ENCODE assay signal across 8 mouse cellular contexts in genomic region chr9:40345493-40346231, GRCm38 (mm10).
DNase-seq lines count a peak whose midpoint lies in the region; ATAC-seq and TF ChIP-seq lines count a peak whose summit lies in the region.

No protein-coding gene starts in this region.

- H3K4me2 ChIP-seq in heart, embryonic 14.5 days (ENCODE audit: low read length), result peak overlapping the region; percentile 63
- H3K4me2 ChIP-seq in embryonic facial prominence, embryonic 15.5 days (replicated peaks), result peak overlapping the region; percentile 59
- H3K4me2 ChIP-seq in limb, embryonic 12.5 days, result peak overlapping the region; percentile 63
- H3K4me2 ChIP-seq in stomach, embryonic 14.5 days (replicated peaks; ENCODE audit: low read depth, low read length), result peak overlapping the region; percentile 75

- H3K27ac ChIP-seq in heart, embryonic 14.5 days (replicated peaks in 1 of 2; ENCODE audit: control insufficient read depth in 1 of 2, insufficient read depth in 1 of 2, low read depth in 2 of 2, low read length in 2 of 2), result no peak overlapping the region
- peak overlapping the region; percentile 70 for H3K27ac ChIP-seq in bone marrow macrophage, adult 2 months (ENCODE audit: insufficient read depth, low read depth, low read length)
- H3K27ac ChIP-seq in embryonic facial prominence, embryonic 15.5 days (replicated peaks), result peak overlapping the region; percentile 28; the same call in 1 of the 2 replicates
- no peak overlapping the region; the same call in 1 of the 2 replicates for H3K27ac ChIP-seq in limb, embryonic 12.5 days
- no peak overlapping the region for H3K27ac ChIP-seq in stomach, embryonic 14.5 days (ENCODE audit: low read length)

- WGBS in heart, embryonic 14.5 days, result 24% methylated on average over 13 of the region's 13 CpGs
- 11% methylated on average over 13 of the region's 13 CpGs for WGBS in embryonic facial prominence, embryonic 15.5 days
- 31% methylated on average over 13 of the region's 13 CpGs for WGBS in limb, embryonic 12.5 days
- 27% methylated on average over 13 of the region's 13 CpGs for WGBS in stomach, embryonic 14.5 days

- peaks cover 18 to 29% of the 10 kb centered on the region in 2 experiments for H3K4me1 ChIP-seq in heart, embryonic 14.5 days (ENCODE audit: control insufficient read depth in 2 of 2, insufficient read depth in 2 of 2, low read length in 2 of 2)
- H3K4me1 ChIP-seq in bone marrow macrophage, adult 2 months (ENCODE audit: control insufficient read depth, insufficient read depth, low read length), result peaks cover 21% of the 10 kb centered on the region
- H3K4me1 ChIP-seq in embryonic facial prominence, embryonic 15.5 days, result peaks cover 21% of the 10 kb centered on the region
- H3K4me1 ChIP-seq in limb, embryonic 12.5 days (replicated peaks), result peaks cover 19% of the 10 kb centered on the region
- H3K4me1 ChIP-seq in stomach, embryonic 14.5 days (ENCODE audit: control insufficient read depth, insufficient read depth, low read length), result no peaks in the 10 kb centered on the region

- ATAC-seq in heart, embryonic 14.5 days (ENCODE audit: insufficient number of reproducible peaks, insufficient read depth, low FRiP score, low read depth), result peak; percentile 11; the same call in 1 of the 2 replicates
- peak; percentile 32; the same call in 1 of the 2 replicates for ATAC-seq in embryonic facial prominence, embryonic 15.5 days (ENCODE audit: insufficient number of reproducible peaks, low FRiP score, low TSS enrichment, low read depth)
- ATAC-seq in limb, embryonic 12.5 days (ENCODE audit: insufficient number of reproducible peaks, insufficient read depth, low FRiP score, low TSS enrichment, low read depth), result peak; percentile 80
- peak; percentile 69 for ATAC-seq in stomach, embryonic 14.5 days (ENCODE audit: insufficient number of reproducible peaks, insufficient read depth, low FRiP score, low read depth)

- no peak for TF ChIP-seq POLR2A in bone marrow macrophage, adult 2 months (IDR thresholded peaks at IDR 0.05; ENCODE audit: borderline replicate concordance, low read depth, low read length)

- H3K27me3 ChIP-seq in heart, embryonic 14.5 days (ENCODE audit: control insufficient read depth, insufficient read depth, low read length), result no peaks in the 10 kb centered on the region
- H3K27me3 ChIP-seq in embryonic facial prominence, embryonic 15.5 days, result no peaks in the 10 kb centered on the region
- H3K27me3 ChIP-seq in limb, embryonic 12.5 days, result no peaks in the 10 kb centered on the region
- H3K27me3 ChIP-seq in stomach, embryonic 14.5 days (ENCODE audit: control insufficient read depth, insufficient read depth, low read length), result no peaks in the 10 kb centered on the region

- DNase-seq in heart, adult 9 months (ENCODE audit: low spot score in 2 of 2), result no peak
- DNase-seq in frontal cortex, postnatal 25 days (ENCODE audit: low spot score in 2 of 2), result no peak
- DNase-seq in gastrocnemius, postnatal 36 days, result no peak

- H3K9me3 ChIP-seq in heart, embryonic 14.5 days (ENCODE audit: control insufficient read depth, low read length), result no peaks in the 10 kb centered on the region
- no peaks in the 10 kb centered on the region for H3K9me3 ChIP-seq in embryonic facial prominence, embryonic 15.5 days (replicated peaks)
- no peaks in the 10 kb centered on the region for H3K9me3 ChIP-seq in limb, embryonic 12.5 days
- H3K9me3 ChIP-seq in stomach, embryonic 14.5 days (ENCODE audit: control insufficient read depth, low read depth, low read length), result no peaks in the 10 kb centered on the region

- intact Hi-C loops in gastrocnemius, postnatal 36 days (cut with DNase I), result loop anchor here (5.0 kb wide), 1 partner anchor 47 kb away; no protein-coding TSS in a partner anchor

- TF ChIP-seq CTCF in bone marrow macrophage, adult 2 months (IDR thresholded peaks at IDR 0.05; ENCODE audit: low read depth, low read length), result no peak

- H3K9ac ChIP-seq in heart, embryonic 14.5 days (ENCODE audit: low read length), result peak overlapping the region; percentile 55
- H3K9ac ChIP-seq in embryonic facial prominence, embryonic 15.5 days, result no peak overlapping the region
- H3K9ac ChIP-seq in limb, embryonic 12.5 days (replicated peaks), result peak overlapping the region; percentile 37
- no peak overlapping the region for H3K9ac ChIP-seq in stomach, embryonic 14.5 days (replicated peaks; ENCODE audit: low read depth, low read length)

- H3K4me3 ChIP-seq in heart, embryonic 14.5 days (ENCODE audit: control insufficient read depth in 1 of 2, insufficient read depth in 1 of 2, low read depth in 1 of 2, low read length in 2 of 2), result peak overlapping the region; percentile 20 to 30
- peak overlapping the region; percentile 58 for H3K4me3 ChIP-seq in bone marrow macrophage, adult 2 months (ENCODE audit: insufficient read depth, low read length)
- H3K4me3 ChIP-seq in embryonic facial prominence, embryonic 15.5 days (replicated peaks), result peak overlapping the region; percentile 37
- peak overlapping the region; percentile 35 for H3K4me3 ChIP-seq in limb, embryonic 12.5 days (replicated peaks)
- peak overlapping the region; percentile 27 for H3K4me3 ChIP-seq in stomach, embryonic 14.5 days (ENCODE audit: low read depth, low read length)

- H3K36me3 ChIP-seq in heart, embryonic 14.5 days (ENCODE audit: control insufficient read depth, insufficient read depth, low read length), result no peaks in the 10 kb centered on the region
- H3K36me3 ChIP-seq in embryonic facial prominence, embryonic 15.5 days, result no peaks in the 10 kb centered on the region
- no peaks in the 10 kb centered on the region for H3K36me3 ChIP-seq in limb, embryonic 12.5 days
- no peaks in the 10 kb centered on the region for H3K36me3 ChIP-seq in stomach, embryonic 14.5 days (ENCODE audit: control insufficient read depth, insufficient read depth, low read length)

Comparison
In these comparisons a context has a peak if more than half of its experiments do, and no peak if none do; other contexts are left out.
1. ATAC-seq: peak in every context shown above with its lines; median percentile 80 in limb, embryonic 12.5 days; 69 in stomach, embryonic 14.5 days; 32 in embryonic facial prominence, embryonic 15.5 days; 11 in heart, embryonic 14.5 days.
2. H3K27ac ChIP-seq: peak in bone marrow macrophage, adult 2 months (single experiment) and embryonic facial prominence, embryonic 15.5 days (single experiment); none in heart, embryonic 14.5 days (0 of 2), limb, embryonic 12.5 days (single experiment) and stomach, embryonic 14.5 days (single experiment).
3. H3K9ac ChIP-seq: peak in heart, embryonic 14.5 days (single experiment) and limb, embryonic 12.5 days (single experiment); none in embryonic facial prominence, embryonic 15.5 days (single experiment) and stomach, embryonic 14.5 days (single experiment).
4. Peak in every context shown above with its lines, with median percentiles within 50 percentile points of each other: H3K4me2 ChIP-seq and H3K4me3 ChIP-seq.